Mouse (Mus musculus) mouse embryonic stem cell (cell line): ENCODE measurements around the gene Tas2r131.
"Not testable (repeated sequence)": the region's sequence is repeated elsewhere in the genome, so short reads cannot be mapped to it uniquely, and the experiment has no call there.

ENCODE experiments used
- in situ Hi-C, 2 experiments: fragments of 300-500 bp; cut with MboI; formaldehyde crosslinking; loops; 1 replicate in 1 of 2; 3 replicates in 1 of 2; pipeline ENCODE4 v1.14.3; 2019 to 2020; ENCODE audit warnings: low sequenced_read_pairs in 2 of 2, low pct_unique_long_range_greater_than_20kb in 1 of 2, mixed read lengths in 1 of 2; ENCODE audit not compliant: unreplicated experiment in 1 of 2

Tas2r131 gene

GRCm38 (mm10) chr6:132957819-132958218, at the start of gene Tas2r131:
Tas2r131 (minus strand) TSS chr6:132957919.
- in situ Hi-C loops: no loop called here

GRCm38 (mm10) chr6:132980865-132981264, 23.1 kb upstream of the Tas2r131 start, which contains the start of gene Tas2r109:
Tas2r109 (minus strand) TSS chr6:132980965.
- in situ Hi-C loops: no loop called here

DNA sequence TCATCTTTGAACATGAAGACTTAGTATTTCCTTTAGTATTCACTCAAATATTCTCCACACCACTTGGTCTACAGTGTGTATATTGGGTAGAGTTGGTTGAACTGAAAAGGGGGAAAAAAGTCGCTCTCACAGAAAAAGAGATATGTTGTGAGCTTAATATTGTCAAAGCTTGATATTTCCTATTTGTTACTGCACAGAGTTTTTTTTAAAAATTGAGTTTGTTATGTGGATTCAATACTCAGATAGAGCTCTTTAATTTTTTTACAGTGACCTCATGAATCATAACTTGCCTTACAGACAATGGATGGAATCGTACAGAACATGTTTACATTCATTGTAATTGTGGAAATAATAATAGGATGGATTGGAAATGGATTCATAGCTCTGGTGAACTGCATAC, 6.9 kb downstream of the Tas2r131 start, which contains the start of gene Tas2r129:
TSS of gene Tas2r129 (plus strand) at position 301 of the 400 bp plus-strand sequence.
- in situ Hi-C loops: no loop called here

GRCm38 (mm10) chr6:132941376-132941775, 16.3 kb downstream of the Tas2r131 start:
- in situ Hi-C loops: not testable (repeated sequence)

GRCm38 (mm10) chr6:132909351-132909750, 48.4 kb downstream of the Tas2r131 start, which contains the start of gene Tas2r125:
Tas2r125 (plus strand) TSS chr6:132909651.
- in situ Hi-C loops: no loop called here
